ENCODE assay signal across 28 mouse cellular contexts in the genomic region with DNA sequence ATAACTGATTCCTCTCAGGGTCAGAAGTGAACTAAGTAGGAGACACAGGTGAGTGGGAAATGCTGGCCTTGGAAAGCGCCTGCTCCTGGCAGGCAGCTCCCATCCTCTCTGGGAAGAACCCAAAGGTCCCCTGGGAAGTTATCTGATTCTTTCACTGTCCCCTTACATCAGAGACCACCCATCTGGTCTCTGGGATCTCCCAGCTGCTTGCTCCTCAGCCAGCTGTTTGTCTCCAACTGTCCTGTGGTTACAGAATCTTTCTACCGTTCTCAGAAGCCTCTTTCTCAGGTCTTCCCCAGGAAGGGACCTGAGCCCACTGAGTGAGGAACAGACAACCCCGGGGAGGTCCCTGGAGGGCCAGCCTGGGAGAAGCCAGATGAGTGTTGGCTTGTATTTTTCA. TPM values are rescaled to one million over a fixed set of nuclear protein-coding genes. Genes with fewer than 3 reads are reported as not detected.
"Had no signal": no experiment of that assay in that cellular context is flagged by ENCODE, and none has a peak within 500 bp of the region (broad histone marks: within the 10 kb centered on the region; RNA-seq: fewer than 3 reads in every experiment).

No protein-coding gene starts in this region.

- H3K9me3 ChIP-seq: kidney, embryonic 15.5 days; limb, embryonic 12.5 days; limb, embryonic 15.5 days; midbrain, embryonic 12.5 days; midbrain, embryonic 15.5 days; neural tube, embryonic 12.5 days; neural tube, embryonic 15.5 days had no signal

- H3K36me3 ChIP-seq: kidney, embryonic 15.5 days; limb, embryonic 12.5 days; limb, embryonic 15.5 days; midbrain, embryonic 12.5 days; midbrain, embryonic 15.5 days; neural tube, embryonic 12.5 days; neural tube, embryonic 15.5 days had no signal

- H3K27ac ChIP-seq: kidney, embryonic 15.5 days; limb, embryonic 12.5 days; limb, embryonic 15.5 days; liver, embryonic 14.5 days; macrophage; midbrain, embryonic 12.5 days; midbrain, embryonic 15.5 days; neural tube, embryonic 12.5 days; neural tube, embryonic 15.5 days; stomach, postnatal 0 days had no signal

- H3K4me3 ChIP-seq: kidney, embryonic 15.5 days; limb, embryonic 12.5 days; limb, embryonic 15.5 days; midbrain, embryonic 12.5 days; midbrain, embryonic 15.5 days; neural tube, embryonic 12.5 days; neural tube, embryonic 15.5 days had no signal

- ATAC-seq: liver, postnatal 0 days; lung, postnatal 0 days; midbrain, embryonic 15.5 days had no signal

- H3K9ac ChIP-seq: kidney, embryonic 15.5 days; limb, embryonic 12.5 days; limb, embryonic 15.5 days; liver, embryonic 14.5 days; liver, postnatal 0 days; lung, embryonic 14.5 days; midbrain, embryonic 12.5 days; midbrain, embryonic 15.5 days; neural tube, embryonic 12.5 days; neural tube, embryonic 15.5 days had no signal

- H3K4me2 ChIP-seq: kidney, embryonic 15.5 days; limb, embryonic 12.5 days; limb, embryonic 15.5 days; liver, embryonic 11.5 days; lung, embryonic 14.5 days; midbrain, embryonic 12.5 days; midbrain, embryonic 15.5 days; neural tube, embryonic 12.5 days; neural tube, embryonic 15.5 days had no signal

- H3K27me3 ChIP-seq: kidney, embryonic 15.5 days; limb, embryonic 15.5 days; midbrain, embryonic 12.5 days; midbrain, embryonic 15.5 days; neural tube, embryonic 12.5 days; neural tube, embryonic 15.5 days had no signal

- DNase-seq: kidney, postnatal 10 days; kidney, postnatal 36 days; left cerebral cortex, postnatal 4 days; liver, postnatal 0 days; lung, embryonic 14.5 days; right cerebral cortex, adult 18-20 months; right cerebral cortex, postnatal 14 days; right cerebral cortex, postnatal 4 days; thymus, adult 2 months; thymus, postnatal 14 days; thymus, postnatal 4 days had no signal

- H3K4me1 ChIP-seq: midbrain, embryonic 15.5 days; neural tube, embryonic 12.5 days had no signal

RNA-seq across cellular contexts. Expression of gene AL607142.1, which starts 42.4 kb away (rescaled TPM):
- total RNA-seq: layer of hippocampus, postnatal 14 days; left cerebral cortex, adult 18-20 months; left cerebral cortex, postnatal 14 days; left cerebral cortex, postnatal 4 days; megakaryocyte, adult 5-6 weeks had no signal
- polyA plus RNA-seq: kidney, embryonic 15.5 days; limb, embryonic 12.5 days; limb, embryonic 15.5 days; liver, embryonic 11.5 days; liver, embryonic 14.5 days; liver, postnatal 0 days; lung, embryonic 14.5 days; lung, postnatal 0 days; macrophage; midbrain, embryonic 12.5 days; midbrain, embryonic 15.5 days; neural tube, embryonic 12.5 days; neural tube, embryonic 15.5 days; stomach, embryonic 14.5 days; stomach, postnatal 0 days; thymus, adult 2 months had no signal
